Mouse (Mus musculus): ENCODE measurements around the gene Gzmk.

Gzmk gene

GRCm38 (mm10) chr13:113225811-113226210 is at the start of gene Gzmk:
TSS of gene Gzmk (minus strand) at chr13:113225908.
- no peak for DNase-seq

GRCm38 (mm10) chr13:113271189-113271588 is 45.5 kb upstream of the Gzmk start:
- no peak for DNase-seq

- DNase-seq = peak; percentile 65 to 84
Observed at GRCm38 (mm10) chr13:113269777-113270776, 44.4 kb upstream of the Gzmk start.

GRCm38 (mm10) chr13:113267204-113267603 is 41.5 kb upstream of the Gzmk start:
- no peak for DNase-seq

GRCm38 (mm10) chr13:113266495-113266951 is 40.8 kb upstream of the Gzmk start:
- DNase-seq = peak; percentile 30 to 81

GRCm38 (mm10) chr13:113265257-113265656 is 39.5 kb upstream of the Gzmk start:
- peak; percentile 29 to 59 for DNase-seq

- DNase-seq = peak in 1 of 2 experiments; percentile 43
Observed at GRCm38 (mm10) chr13:113262822-113263221, 37.1 kb upstream of the Gzmk start.

GRCm38 (mm10) chr13:113259237-113259636 is 33.5 kb upstream of the Gzmk start:
- DNase-seq = no peak

- no peak for DNase-seq
Observed at GRCm38 (mm10) chr13:113257190-113257589, 31.5 kb upstream of the Gzmk start.

- no peak for DNase-seq
Observed at GRCm38 (mm10) chr13:113256766-113257165, 31.1 kb upstream of the Gzmk start.

- DNase-seq = peak; percentile 24 to 58
Observed at GRCm38 (mm10) chr13:113252580-113252979, 26.9 kb upstream of the Gzmk start.

- DNase-seq = no peak
Observed at GRCm38 (mm10) chr13:113245025-113245424, 19.3 kb upstream of the Gzmk start.

GRCm38 (mm10) chr13:113242129-113242528 is 16.4 kb upstream of the Gzmk start:
- DNase-seq = no peak

GRCm38 (mm10) chr13:113227666-113228463 is 2.2 kb upstream of the Gzmk start:
- DNase-seq = peak; percentile 59 to 77

- peak; percentile 53 to 79 for DNase-seq
Observed at GRCm38 (mm10) chr13:113227076-113227475, 1.4 kb upstream of the Gzmk start.

- peak; percentile 32 to 72 for DNase-seq
Observed at GRCm38 (mm10) chr13:113224105-113224504, 1.6 kb downstream of the Gzmk start.

- DNase-seq = no peak
Observed at GRCm38 (mm10) chr13:113221851-113222250, 3.9 kb downstream of the Gzmk start.

- DNase-seq = no peak
Observed at GRCm38 (mm10) chr13:113213865-113214264, 11.8 kb downstream of the Gzmk start.

GRCm38 (mm10) chr13:113212401-113212800 is 13.3 kb downstream of the Gzmk start:
- no peak for DNase-seq

GRCm38 (mm10) chr13:113211345-113211744 is 14.4 kb downstream of the Gzmk start:
- DNase-seq = no peak

GRCm38 (mm10) chr13:113209624-113210023 is 16.1 kb downstream of the Gzmk start, which contains the start of gene Esm1:
TSS of gene Esm1 (plus strand) at chr13:113209659.
- peak; percentile 14 to 26 for DNase-seq

GRCm38 (mm10) chr13:113205346-113205745 is 20.4 kb downstream of the Gzmk start:
- no peak for DNase-seq

GRCm38 (mm10) chr13:113203146-113203545 is 22.6 kb downstream of the Gzmk start:
- no peak for DNase-seq

Measured in lung, postnatal 4 days (tissue).